Mouse (Mus musculus): ENCODE results near the gene Clec4g. TPM values are rescaled to one million over a fixed set of nuclear protein-coding genes. Genes with fewer than 3 reads are reported as not detected.

Clec4g gene
- total RNA-seq, 2 experiments from 2014 or later: not detected

GRCm38 (mm10) chr8:3679656-3680055 lies 40.8 kb downstream of the Clec4g start:
- no peak for DNase-seq (ENCODE audit: low spot score in 2 of 2)

GRCm38 (mm10) chr8:3679236-3679635 lies 41.2 kb downstream of the Clec4g start:
- no peak for DNase-seq (ENCODE audit: low spot score in 2 of 2)

- no peak for DNase-seq (ENCODE audit: low spot score in 2 of 2)
Observed at GRCm38 (mm10) chr8:3678831-3679230, 41.6 kb downstream of the Clec4g start.

- DNase-seq (ENCODE audit: low spot score in 2 of 2): no peak
Observed at GRCm38 (mm10) chr8:3676993-3677579, 43.4 kb downstream of the Clec4g start.

- DNase-seq (ENCODE audit: low spot score in 2 of 2): peak; percentile 96 to 97
Observed at GRCm38 (mm10) chr8:3676131-3676992, 44.1 kb downstream of the Clec4g start, which contains the start of gene Trappc5. Gene Trappc5 (plus strand): TSS chr8:3676299.

GRCm38 (mm10) chr8:3674671-3675070 lies 45.8 kb downstream of the Clec4g start:
- DNase-seq (ENCODE audit: low spot score in 2 of 2): no peak

- peak; percentile 87 to 88 for DNase-seq (ENCODE audit: low spot score in 2 of 2)
Observed at GRCm38 (mm10) chr8:3671980-3672491, 48.4 kb downstream of the Clec4g start, which contains the start of gene Fcor. Gene Fcor (minus strand): TSS chr8:3672362.

GRCm38 (mm10) chr8:3670388-3670787 lies 50.1 kb downstream of the Clec4g start:
- DNase-seq (ENCODE audit: low spot score in 2 of 2): no peak

GRCm38 (mm10) chr8:3665507-3665906 lies 54.9 kb downstream of the Clec4g start, which contains the start of gene Mcemp1:
Gene Mcemp1 (plus strand): TSS chr8:3665754.
- no peak for DNase-seq (ENCODE audit: low spot score in 2 of 2)

GRCm38 (mm10) chr8:3664405-3664804 lies 56.0 kb downstream of the Clec4g start:
- DNase-seq (ENCODE audit: low spot score in 2 of 2): no peak

- no peak for DNase-seq (ENCODE audit: low spot score in 2 of 2)
Observed at GRCm38 (mm10) chr8:3660889-3661288, 59.6 kb downstream of the Clec4g start.

Other genes starting within 250 kb of the Clec4g start
- gene Tex45, start 249.8 kb downstream of the Clec4g start, total RNA-seq (2021): under 1 TPM in 1 of 2 experiments, not detected in 1; 0.28 TPM
- gene Zfp358, start 227.5 kb downstream of the Clec4g start, total RNA-seq (2021): 10 to 100 TPM; 25.3 to 27.4 TPM
- 10 to 100 TPM; 63.3 to 77.4 TPM for gene Mcoln1, start 220.2 kb downstream of the Clec4g start, total RNA-seq (2021)
- gene Pnpla6, start 205.3 kb downstream of the Clec4g start, total RNA-seq (2021): 10 to 100 TPM; 64.8 to 71.0 TPM
- gene C330021F23Rik, start 152.7 kb downstream of the Clec4g start, total RNA-seq (2021): not detected
- gene Camsap3, start 133.4 kb downstream of the Clec4g start, total RNA-seq (2021): 10 to 100 TPM; 45.8 to 49.8 TPM
- 10 to 100 TPM; 33.1 to 34.9 TPM for gene Xab2, start 99.3 kb downstream of the Clec4g start, total RNA-seq (2021)
- gene Pet100, start 99.1 kb downstream of the Clec4g start, total RNA-seq (2021): 10 to 100 TPM; 80.0 to 95.8 TPM
- gene Pcp2, start 95.1 kb downstream of the Clec4g start, total RNA-seq (2021): 1 to 10 TPM in 1 of 2 experiments, not detected in 1; 2.1 TPM
- 10 to 100 TPM; 34.0 to 51.8 TPM for gene Stxbp2, start 89.7 kb downstream of the Clec4g start, total RNA-seq (2021)
- gene Retn, start 64.9 kb downstream of the Clec4g start, total RNA-seq (2021): under 1 TPM; 0.39 to 0.45 TPM
- gene Mcemp1, start 54.9 kb downstream of the Clec4g start, total RNA-seq (2021): under 1 TPM in 1 of 2 experiments, not detected in 1; 0.33 TPM
- gene Fcor, start 48.3 kb downstream of the Clec4g start, total RNA-seq (2021): 10 to 100 TPM; 19.8 to 23.4 TPM
- gene Trappc5, start 44.4 kb downstream of the Clec4g start, total RNA-seq (2021): 10 to 100 TPM; 27.9 to 28.5 TPM
- not detected for gene Fcer2a, start 26.5 kb downstream of the Clec4g start, total RNA-seq (2021)
- not detected for gene Cd209a, start 28.3 kb upstream of the Clec4g start, total RNA-seq (2021)
- not detected for gene Cd209e, start 133.7 kb upstream of the Clec4g start, total RNA-seq (2021)
- not detected for gene Cd209d, start 157.9 kb upstream of the Clec4g start, total RNA-seq (2021)
- under 1 TPM; 0.45 to 0.53 TPM for gene Cd209b, start 206.2 kb upstream of the Clec4g start, total RNA-seq (2021)
- under 1 TPM; 0.21 to 0.69 TPM for gene Cd209c, start 234.1 kb upstream of the Clec4g start, total RNA-seq (2021)

All from layer of hippocampus, postnatal 14 days (tissue).